Mouse (Mus musculus): ENCODE measurements around the gene Cped1. TPM values are rescaled to one million over a fixed set of nuclear protein-coding genes. Genes with fewer than 3 reads are reported as not detected.
A peak's percentile ranks its signal among the peaks of the same experiment; 100 is the strongest.

The Cped1 gene
- polyA plus RNA-seq, 2 experiments = 1.8 to 2.5 TPM

DNA sequence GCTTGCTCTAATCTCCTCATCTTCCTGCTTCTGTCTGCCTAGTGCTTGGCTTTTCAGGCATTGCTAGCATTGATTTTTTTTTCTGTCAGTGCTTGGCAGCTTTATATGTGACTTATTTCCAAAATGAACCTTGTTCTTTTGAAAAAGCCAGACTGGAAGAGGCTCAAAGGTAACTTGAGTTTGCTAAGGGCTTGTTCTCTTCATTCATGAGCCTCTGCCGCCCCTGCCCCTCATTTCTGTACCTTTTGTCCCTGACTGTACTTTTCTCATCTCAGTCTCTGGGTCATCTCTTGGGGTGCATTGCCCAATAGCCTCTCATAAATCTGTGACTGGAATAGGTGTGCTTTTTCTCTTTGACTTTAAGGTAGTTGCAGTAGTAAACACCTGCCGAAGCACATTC is 35.0 kb upstream of the Cped1 start:
- Histone ChIP-seq H3K4me2 (ENCODE audit: low read depth) (peak overlapping the region; percentile 95), H3K4me1 (replicated peaks; ENCODE audit: control insufficient read depth in 2 of 2, insufficient read depth in 2 of 2, low read length in 1 of 2) (peaks cover 6 to 10% of the 10 kb centered on the region in 2 experiments; a peak in 3 of 4 replicates), H3K36me3 (replicated peaks; ENCODE audit: control insufficient read depth, insufficient read depth, low read depth) (peaks cover 3% of the 10 kb centered on the region), H3K9ac (replicated peaks) (peak overlapping the region; percentile 63), H3K9me3 (ENCODE audit: control insufficient read depth, low read length) (no peaks in the 10 kb centered on the region), H3K27me3 (ENCODE audit: control insufficient read depth, insufficient read depth, low read length) (no peaks in the 10 kb centered on the region), H3K4me3 (ENCODE audit: insufficient read depth in 1 of 2, low read depth in 2 of 2, low read length in 2 of 2) (peak overlapping the region; percentile 79 to 86; a peak in 3 of 4 replicates), H3K27ac (no peak overlapping the region)
- DNase-seq (ENCODE audit: low read depth in 3 of 3, low spot score in 3 of 3) (no peak), ATAC-seq (ENCODE audit: insufficient read depth) (no peak)
- 78% methylated on average over 2 of the region's 2 CpGs for WGBS (ENCODE audit: insufficient replicate concordance)
- TF ChIP-seq CTCF (IDR thresholded peaks at IDR 0.05; ENCODE audit: low read depth) = no peak
- no peak for TF ChIP-seq EP300 (IDR thresholded peaks at IDR 0.05; ENCODE audit: low read depth)

GRCm38 (mm10) chr6:21955468-21955867 is 30.2 kb upstream of the Cped1 start:
- H3K36me3 ChIP-seq (replicated peaks; ENCODE audit: control insufficient read depth, insufficient read depth, low read depth) = peaks cover 3% of the 10 kb centered on the region
- H3K27me3 ChIP-seq (ENCODE audit: control insufficient read depth, insufficient read depth, low read length) = no peaks in the 10 kb centered on the region
- H3K4me1 ChIP-seq (replicated peaks; ENCODE audit: control insufficient read depth in 2 of 2, insufficient read depth in 2 of 2, low read length in 1 of 2) = peaks cover 2 to 7% of the 10 kb centered on the region in 2 experiments; a peak in 3 of 4 replicates
- no peak overlapping the region for H3K9ac ChIP-seq (replicated peaks)
- ATAC-seq (ENCODE audit: insufficient read depth) (0 out of 2 replicates have a peak, but pooled peaks have one; percentile 21), DNase-seq (ENCODE audit: low read depth in 3 of 3, low spot score in 3 of 3) (no peak)
- no peak overlapping the region for H3K4me3 ChIP-seq (ENCODE audit: insufficient read depth in 1 of 2, low read depth in 2 of 2, low read length in 2 of 2)
- 70% methylated on average over 4 of the region's 4 CpGs for WGBS (ENCODE audit: insufficient replicate concordance)
- H3K9me3 ChIP-seq (ENCODE audit: control insufficient read depth, low read length) = no peaks in the 10 kb centered on the region
- no peak overlapping the region for H3K27ac ChIP-seq
- H3K4me2 ChIP-seq (ENCODE audit: low read depth) = no peak overlapping the region
- no peak for TF ChIP-seq CTCF (IDR thresholded peaks at IDR 0.05; ENCODE audit: low read depth)
- TF ChIP-seq EP300 (IDR thresholded peaks at IDR 0.05; ENCODE audit: low read depth) = no peak

GRCm38 (mm10) chr6:21958922-21959321 is 26.8 kb upstream of the Cped1 start:
- Histone ChIP-seq H3K27me3 (ENCODE audit: control insufficient read depth, insufficient read depth, low read length) (no peaks in the 10 kb centered on the region), H3K27ac (no peak overlapping the region), H3K4me2 (ENCODE audit: low read depth) (no peak overlapping the region), H3K4me3 (ENCODE audit: insufficient read depth in 1 of 2, low read depth in 2 of 2, low read length in 2 of 2) (no peak overlapping the region), H3K9ac (replicated peaks) (no peak overlapping the region), H3K9me3 (ENCODE audit: control insufficient read depth, low read length) (no peaks in the 10 kb centered on the region), H3K36me3 (replicated peaks; ENCODE audit: control insufficient read depth, insufficient read depth, low read depth) (no peaks in the 10 kb centered on the region; the same call in none of the 2 replicates), H3K4me1 (replicated peaks; ENCODE audit: control insufficient read depth in 2 of 2, insufficient read depth in 2 of 2, low read length in 1 of 2) (peaks cover 0 to 2% of the 10 kb centered on the region in 2 experiments; a peak in 2 of 4 replicates)
- 59% methylated on average over 4 of the region's 4 CpGs for WGBS (ENCODE audit: insufficient replicate concordance)
- ATAC-seq (ENCODE audit: insufficient read depth) (no peak), DNase-seq (ENCODE audit: low read depth in 3 of 3, low spot score in 3 of 3) (peak in 1 of 3 experiments; percentile 27)
- TF ChIP-seq CTCF (IDR thresholded peaks at IDR 0.05; ENCODE audit: low read depth) = no peak

DNA sequence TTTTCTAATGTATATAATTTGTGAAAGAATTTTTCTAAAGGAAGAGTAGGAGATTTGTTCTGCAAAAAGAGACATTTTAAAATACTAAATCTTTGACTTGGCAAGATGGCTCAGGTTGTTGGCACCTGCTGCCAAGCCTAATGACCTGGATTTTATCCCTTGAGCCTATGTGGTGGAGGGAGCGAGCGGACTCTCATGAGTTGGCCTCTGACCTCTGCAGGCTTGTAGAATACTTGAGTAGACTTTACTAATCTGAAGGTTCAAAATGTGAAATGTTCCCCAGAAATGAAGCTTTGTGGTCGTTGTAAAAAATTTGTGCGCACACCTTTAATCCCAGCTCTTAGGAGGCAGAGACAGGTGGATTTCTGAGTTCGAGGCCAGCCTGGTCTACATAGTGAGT is 25.8 kb upstream of the Cped1 start:
- no peaks in the 10 kb centered on the region for H3K9me3 ChIP-seq (ENCODE audit: control insufficient read depth, low read length)
- H3K36me3 ChIP-seq (replicated peaks; ENCODE audit: control insufficient read depth, insufficient read depth, low read depth) = no peaks in the 10 kb centered on the region; the same call in none of the 2 replicates
- no peaks in the 10 kb centered on the region for H3K27me3 ChIP-seq (ENCODE audit: control insufficient read depth, insufficient read depth, low read length)
- 81% methylated on average over 5 of the region's 5 CpGs for WGBS (ENCODE audit: insufficient replicate concordance)
- H3K4me2 ChIP-seq (ENCODE audit: low read depth) = no peak overlapping the region
- no peak overlapping the region for H3K27ac ChIP-seq
- no peak overlapping the region for H3K4me3 ChIP-seq (ENCODE audit: insufficient read depth in 1 of 2, low read depth in 2 of 2, low read length in 2 of 2)
- no peak overlapping the region for H3K9ac ChIP-seq (replicated peaks)
- ATAC-seq (ENCODE audit: insufficient read depth) (no peak), DNase-seq (ENCODE audit: low read depth in 3 of 3, low spot score in 3 of 3) (no peak)
- TF ChIP-seq CTCF (IDR thresholded peaks at IDR 0.05; ENCODE audit: low read depth) (no peak), EP300 (IDR thresholded peaks at IDR 0.05; ENCODE audit: low read depth) (no peak)
- H3K4me1 ChIP-seq (replicated peaks; ENCODE audit: control insufficient read depth in 2 of 2, insufficient read depth in 2 of 2, low read length in 1 of 2) = peaks cover 0 to 2% of the 10 kb centered on the region in 2 experiments; a peak in 2 of 4 replicates

DNA sequence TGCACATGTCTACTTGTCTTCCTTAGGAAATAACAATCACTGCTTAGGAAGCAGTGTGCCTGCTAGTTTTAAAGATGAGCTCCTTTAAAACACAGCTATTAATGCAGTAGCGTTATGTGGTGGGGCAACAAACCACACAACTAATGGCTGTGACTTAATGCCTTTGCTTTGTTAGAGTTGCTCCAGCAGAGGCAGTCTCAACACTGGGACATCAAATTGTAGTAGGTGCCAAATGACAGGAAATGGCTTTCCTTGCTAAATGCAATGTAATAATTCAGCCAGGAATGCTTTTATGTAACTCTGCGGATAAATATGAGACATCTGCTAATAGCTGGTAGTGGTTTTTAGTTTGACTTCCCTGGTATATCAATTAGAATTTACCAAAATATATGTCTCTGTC is 8.2 kb upstream of the Cped1 start:
- H3K27me3 ChIP-seq (ENCODE audit: control insufficient read depth, insufficient read depth, low read length) = no peaks in the 10 kb centered on the region
- TF ChIP-seq EP300 (IDR thresholded peaks at IDR 0.05; ENCODE audit: low read depth) (no peak), CTCF (IDR thresholded peaks at IDR 0.05; ENCODE audit: low read depth) (no peak)
- H3K36me3 ChIP-seq (replicated peaks; ENCODE audit: control insufficient read depth, insufficient read depth, low read depth) = peaks cover 3% of the 10 kb centered on the region
- DNase-seq (ENCODE audit: low read depth in 3 of 3, low spot score in 3 of 3) (no peak), ATAC-seq (ENCODE audit: insufficient read depth) (no peak)
- H3K27ac ChIP-seq = no peak overlapping the region
- H3K4me1 ChIP-seq (replicated peaks; ENCODE audit: control insufficient read depth in 2 of 2, insufficient read depth in 2 of 2, low read length in 1 of 2) = no peaks in the 10 kb centered on the region
- H3K9me3 ChIP-seq (ENCODE audit: control insufficient read depth, low read length) = no peaks in the 10 kb centered on the region
- H3K4me2 ChIP-seq (ENCODE audit: low read depth) = no peak overlapping the region
- WGBS (ENCODE audit: insufficient replicate concordance) = 74% methylated on average over 2 of the region's 2 CpGs
- H3K4me3 ChIP-seq (ENCODE audit: insufficient read depth in 1 of 2, low read depth in 2 of 2, low read length in 2 of 2) = no peak overlapping the region
- no peak overlapping the region for H3K9ac ChIP-seq (replicated peaks)
